Mouse (Mus musculus) lung, embryonic 16.5 days (tissue): Measurements from ENCODE around the gene Plekhj1. TPM values are rescaled to one million over a fixed set of nuclear protein-coding genes. Genes with fewer than 3 reads are reported as not detected.

Experiments
- ATAC-seq: fragments of 200-750 bp; cut with Nextera tagmentation; 2 replicates; pipeline ENCODE4 v1.8.0; 2017; ENCODE audit warnings: low read depth, mild to moderate bottlenecking, moderate library complexity
- H3K27ac ChIP-seq: fragments of 300-500 bp; sonication (generic); 2 replicates; pipeline ENCODE4 v1.5.1; 2014; ENCODE audit warnings: mild to moderate bottlenecking, control low read depth, low read length
- H3K27me3 ChIP-seq: fragments of 300-500 bp; sonication (generic); 2 replicates; pipeline ENCODE4 v1.6.1; 2014; ENCODE audit warnings: low read depth, low read length, mixed read lengths; ENCODE audit not compliant: control insufficient read depth, insufficient read depth
- H3K36me3 ChIP-seq: fragments of 300-500 bp; sonication (generic); 2 replicates; pipeline ENCODE4 v1.6.1; 2014; ENCODE audit warnings: low read length; ENCODE audit not compliant: control insufficient read depth, insufficient read depth
- H3K4me1 ChIP-seq: fragments of 300-500 bp; sonication (generic); replicated peaks from 2 replicates; pipeline ENCODE4 v1.6.1; 2014; ENCODE audit warnings: low read length, mixed read lengths; ENCODE audit not compliant: control insufficient read depth, insufficient read depth
- H3K4me2 ChIP-seq: fragments of 300-500 bp; sonication (generic); 2 replicates; pipeline ENCODE4 v1.6.1; 2014; ENCODE audit warnings: low read depth, low read length, control low read depth
- H3K4me3 ChIP-seq: fragments of 300-500 bp; sonication (generic); 2 replicates; pipeline ENCODE4 v1.5.1; 2014; ENCODE audit warnings: mild to moderate bottlenecking, low read length, control low read depth
- H3K9ac ChIP-seq: fragments of 300-500 bp; sonication (generic); 2 replicates; pipeline ENCODE4 v1.6.1; 2014; ENCODE audit warnings: low read length, control low read depth
- H3K9me3 ChIP-seq: fragments of 300-500 bp; sonication (generic); 2 replicates; pipeline ENCODE4 v1.6.1; 2016; ENCODE audit warnings: low read length; ENCODE audit not compliant: control insufficient read depth
- WGBS: fragments of 180-500 bp; shearing (Covaris S2); extraction: QIAGEN DNeasy Blood & Tissue Kit; methylation state at CpG from one replicate; pipeline ENCODE4 v1.1.7; 2014; 5-methylcytosine and 5-hydroxymethylcytosine counted together
- polyA plus RNA-seq: library from polyadenylated mRNA; unstranded; fragments of >200 nt; fragmentation: Nextera tagmentation; extraction: Ambion mirVana; gene quantifications from 2 replicates; pipeline ENCODE4 v1.2.1, GENCODE M21; 2015

Gene Plekhj1
- polyA plus RNA-seq, 1 experiment from 2014 or later: 100 TPM

- no peak for ATAC-seq
- no peak overlapping the region for H3K4me2 ChIP-seq
- WGBS: 68% methylated on average over 4 of the region's 4 CpGs
- no peaks in the 10 kb centered on the region for H3K36me3 ChIP-seq
- no peak overlapping the region for H3K27ac ChIP-seq
- H3K27me3 ChIP-seq: no peaks in the 10 kb centered on the region
- H3K4me1 ChIP-seq: peaks cover 32% of the 10 kb centered on the region
- H3K9me3 ChIP-seq: no peaks in the 10 kb centered on the region
- H3K4me3 ChIP-seq: no peak overlapping the region
- H3K9ac ChIP-seq: no peak overlapping the region
Measured at GRCm38 (mm10) chr10:80760596-80761524, 37.6 kb downstream of the Plekhj1 start.

- no peaks in the 10 kb centered on the region for H3K36me3 ChIP-seq
- H3K9ac ChIP-seq: no peak overlapping the region
- H3K4me1 ChIP-seq: peaks cover 31% of the 10 kb centered on the region
- H3K4me3 ChIP-seq: no peak overlapping the region
- H3K4me2 ChIP-seq: no peak overlapping the region
- no peak overlapping the region for H3K27ac ChIP-seq
- H3K9me3 ChIP-seq: no peaks in the 10 kb centered on the region
- 78% methylated on average over 7 of the region's 7 CpGs for WGBS
- H3K27me3 ChIP-seq: no peaks in the 10 kb centered on the region
- ATAC-seq: no peak
Measured at GRCm38 (mm10) chr10:80758651-80759050, 39.8 kb downstream of the Plekhj1 start.

GRCm38 (mm10) chr10:80757717-80758116 is 40.7 kb downstream of the Plekhj1 start:
- Histone ChIP-seq H3K9me3 (no peaks in the 10 kb centered on the region), H3K9ac (no peak overlapping the region), H3K4me2 (no peak overlapping the region; the same call in 1 of the 2 replicates), H3K4me3 (no peak overlapping the region), H3K4me1 (peaks cover 31% of the 10 kb centered on the region), H3K36me3 (no peaks in the 10 kb centered on the region), H3K27me3 (no peaks in the 10 kb centered on the region), H3K27ac (no peak overlapping the region)
- ATAC-seq: 0 out of 2 replicates have a peak, but pooled peaks have one; percentile 11
- WGBS: 24% methylated on average over 5 of the region's 5 CpGs

- Histone ChIP-seq H3K27me3 (no peaks in the 10 kb centered on the region), H3K4me2 (peak overlapping the region; percentile 99), H3K4me3 (0 out of 2 replicates have a peak overlapping the region, but pooled peaks have one; percentile 96), H3K9me3 (no peaks in the 10 kb centered on the region), H3K9ac (peak overlapping the region; percentile 96; the same call in 1 of the 2 replicates), H3K27ac (no peak overlapping the region), H3K4me1 (peaks cover 37% of the 10 kb centered on the region), H3K36me3 (no peaks in the 10 kb centered on the region)
- no peak for ATAC-seq
- WGBS: 59% methylated on average over 4 of the region's 4 CpGs
Measured at GRCm38 (mm10) chr10:80756967-80757366, 41.5 kb downstream of the Plekhj1 start.

GRCm38 (mm10) chr10:80756509-80756908 is 41.9 kb downstream of the Plekhj1 start:
- Histone ChIP-seq H3K9ac (peak overlapping the region; percentile 96), H3K4me3 (peak overlapping the region; percentile 96), H3K9me3 (no peaks in the 10 kb centered on the region), H3K36me3 (no peaks in the 10 kb centered on the region), H3K27me3 (no peaks in the 10 kb centered on the region), H3K4me2 (peak overlapping the region; percentile 99), H3K4me1 (peaks cover 42% of the 10 kb centered on the region), H3K27ac (no peak overlapping the region)
- ATAC-seq: no peak
- WGBS: 34% methylated on average over 2 of the region's 2 CpGs

- Histone ChIP-seq H3K4me3 (peak overlapping the region; percentile 96), H3K4me1 (peaks cover 45% of the 10 kb centered on the region), H3K36me3 (no peaks in the 10 kb centered on the region), H3K9ac (peak overlapping the region; percentile 96), H3K27me3 (no peaks in the 10 kb centered on the region), H3K9me3 (no peaks in the 10 kb centered on the region), H3K27ac (no peak overlapping the region), H3K4me2 (peak overlapping the region; percentile 99)
- WGBS: 15% methylated on average over 3 of the region's 3 CpGs
- no peak for ATAC-seq
Measured at GRCm38 (mm10) chr10:80756099-80756498, 42.3 kb downstream of the Plekhj1 start.

- Histone ChIP-seq H3K9ac (peak overlapping the region; percentile 96), H3K4me1 (peaks cover 40% of the 10 kb centered on the region), H3K9me3 (no peaks in the 10 kb centered on the region), H3K27me3 (no peaks in the 10 kb centered on the region), H3K4me2 (peak overlapping the region; percentile 99), H3K36me3 (no peaks in the 10 kb centered on the region), H3K4me3 (peak overlapping the region; percentile 96), H3K27ac (peak overlapping the region; percentile 83)
- under 1% methylated on average over 45 of the region's 75 CpGs for WGBS
- ATAC-seq: peak; percentile 43; the same call in 1 of the 2 replicates
Measured at GRCm38 (mm10) chr10:80755291-80756015, 43.0 kb downstream of the Plekhj1 start.

- no peaks in the 10 kb centered on the region for H3K36me3 ChIP-seq
- H3K9me3 ChIP-seq: no peaks in the 10 kb centered on the region
- WGBS: 2% methylated on average over 18 of the region's 57 CpGs
- ATAC-seq: peak; percentile 93
- H3K4me2 ChIP-seq: peak within 1 kb of the TSS; percentile 99
- H3K4me1 ChIP-seq: peaks cover 40% of the 10 kb centered on the region
- H3K27me3 ChIP-seq: no peaks in the 10 kb centered on the region
- peak within 1 kb of the TSS; percentile 83 for H3K27ac ChIP-seq
- peak within 1 kb of the TSS; percentile 96 for H3K9ac ChIP-seq
- peak within 1 kb of the TSS; percentile 96 for H3K4me3 ChIP-seq
Measured at GRCm38 (mm10) chr10:80754594-80755290, 43.7 kb downstream of the Plekhj1 start, which contains the start of gene Dot1l. TSS of gene Dot1l (plus strand) at chr10:80755206.
